Mouse (Mus musculus) ES-E14 (cell line): ENCODE data around the gene Mvp. TPM values are rescaled to one million over a fixed set of nuclear protein-coding genes. Genes with fewer than 3 reads are reported as not detected.

Experiments
- DNase-seq: peaks from one replicate; pipeline ENCODE4 v3.0.0-alpha.2; 2013; ENCODE audit warnings: low read depth, low spot score
- H3K27ac ChIP-seq: 2 replicates; pipeline ENCODE4 v1.5.1; 2012; ENCODE audit warnings: low read depth, mild to moderate bottlenecking, low read length, moderate library complexity, mixed read lengths; ENCODE audit not compliant: poor library complexity, insufficient read depth, severe bottlenecking
- H3K36me3 ChIP-seq: 2 replicates; pipeline ENCODE4 v1.6.1; 2012; ENCODE audit warnings: mild to moderate bottlenecking, low read length, moderate library complexity, mixed read lengths; ENCODE audit not compliant: control insufficient read depth, poor library complexity, insufficient read depth, severe bottlenecking
- H3K4me1 ChIP-seq, 2 experiments: fragments of 150-350 bp in 1 of 2; sonication (generic) in 1 of 2; 2 replicates each; pipeline ENCODE4 v1.6.1; 2012; ENCODE audit warnings: low read length in 2 of 2, mild to moderate bottlenecking in 1 of 2, mixed read lengths in 1 of 2; ENCODE audit not compliant: control insufficient read depth in 2 of 2, insufficient read depth in 2 of 2, poor library complexity in 1 of 2
- H3K4me3 ChIP-seq, 2 experiments: fragments of 150-350 bp in 1 of 2; sonication (generic) in 1 of 2; 2 replicates each; pipeline ENCODE4 v1.5.1; 2012; ENCODE audit warnings: low read length in 2 of 2, low read depth in 1 of 2, mild to moderate bottlenecking in 1 of 2, mixed read lengths in 1 of 2; ENCODE audit not compliant: insufficient read depth in 1 of 2, poor library complexity in 1 of 2, severe bottlenecking in 1 of 2
- H3K9ac ChIP-seq: 2 replicates; pipeline ENCODE4 v1.6.1; 2012; ENCODE audit warnings: low read depth, mild to moderate bottlenecking, low read length, mixed read lengths; ENCODE audit not compliant: poor library complexity, insufficient read depth, severe bottlenecking
- H3K9me3 ChIP-seq: fragments of 150-350 bp; sonication (generic); 2 replicates; pipeline ENCODE4 v1.6.1; 2012; ENCODE audit warnings: low read depth, mild to moderate bottlenecking, low read length; ENCODE audit not compliant: control insufficient read depth, insufficient read depth
- CHD2 ChIP-seq: IDR thresholded peaks from 2 replicates; pipeline ENCODE4 v1.6.1; 2014; ENCODE audit warnings: mild to moderate bottlenecking, low read depth, low read length, inconsistent platforms
- HCFC1 ChIP-seq: IDR thresholded peaks from 2 replicates; pipeline ENCODE4 v1.6.1; 2012; ENCODE audit warnings: low read length, inconsistent platforms, borderline replicate concordance; ENCODE audit not compliant: insufficient read depth
- MAFK ChIP-seq: IDR thresholded peaks from 2 replicates; pipeline ENCODE4 v1.6.1; 2014; ENCODE audit warnings: mild to moderate bottlenecking, low read depth, low read length, inconsistent platforms; ENCODE audit not compliant: insufficient read depth
- ZC3H11A ChIP-seq: IDR thresholded peaks from 2 replicates; pipeline ENCODE4 v1.6.1; 2012; ENCODE audit warnings: low read depth, mild to moderate bottlenecking, inconsistent platforms, low read length, borderline replicate concordance
- ZNF384 ChIP-seq: IDR thresholded peaks from 2 replicates; pipeline ENCODE4 v1.6.1; 2012; ENCODE audit warnings: low read depth, low read length, inconsistent platforms
- in situ Hi-C, 2 experiments: fragments of 600-800 bp; cut with MboI; formaldehyde crosslinking; loops; one replicate each; pipeline ENCODE4 v1.15.1; 2025; ENCODE audit warnings: low sequenced_read_pairs in 2 of 2, inconsistent platforms in 1 of 2; ENCODE audit not compliant: unreplicated experiment in 2 of 2
- total RNA-seq: library from RNA; depleted of rRNA; stranded (reverse); fragments of 300-350 nt; gene quantifications from 2 replicates; pipeline ENCODE4 v1.2.3, GENCODE M21; 2012

The Mvp gene
- total RNA-seq, 1 experiment = 56.0 TPM

DNA sequence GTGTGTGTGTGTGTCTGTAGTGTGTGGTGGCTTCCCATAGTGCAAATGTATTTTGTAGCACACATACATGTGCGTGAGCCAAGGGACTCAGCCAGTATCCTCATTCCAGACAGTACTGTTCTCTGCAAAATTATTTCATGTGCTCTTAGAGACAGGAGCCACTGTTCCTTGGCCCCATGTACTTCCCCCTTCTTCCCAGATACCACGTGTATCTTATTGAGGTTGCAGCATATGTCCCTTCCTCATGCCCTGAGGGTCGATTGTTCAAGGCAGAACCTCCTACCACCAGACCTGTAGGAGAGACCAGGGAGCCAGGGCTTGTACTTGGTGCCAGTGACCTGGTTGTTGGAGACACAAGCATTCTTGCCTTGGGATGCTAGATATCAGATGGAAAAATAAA is 59.3 kb downstream of the Mvp start:
- Histone ChIP-seq H3K4me3 (no peak overlapping the region), H3K4me1 (peaks cover 0 to 6% of the 10 kb centered on the region in 2 experiments; a peak in 1 of 4 replicates), H3K36me3 (no peaks in the 10 kb centered on the region), H3K9me3 (no peaks in the 10 kb centered on the region), H3K27ac (no peak overlapping the region), H3K9ac (no peak overlapping the region)
- in situ Hi-C loops = no loop called here
- no peak for DNase-seq
- TF ChIP-seq HCFC1 = no peak
- no peak for TF ChIP-seq ZC3H11A
- TF ChIP-seq ZNF384 = no peak
- no peak for TF ChIP-seq MAFK
- TF ChIP-seq CHD2 = no peak

GRCm38 (mm10) chr7:126952646-126953045 is 61.8 kb downstream of the Mvp start:
- in situ Hi-C loops = no loop called here
- Histone ChIP-seq H3K9ac (no peak overlapping the region), H3K9me3 (no peaks in the 10 kb centered on the region), H3K36me3 (no peaks in the 10 kb centered on the region), H3K4me3 (no peak overlapping the region), H3K4me1 (peaks cover 0 to 9% of the 10 kb centered on the region in 2 experiments; a peak in 1 of 4 replicates), H3K27ac (no peak overlapping the region)
- DNase-seq = no peak
- TF ChIP-seq MAFK (no peak), ZNF384 (no peak), ZC3H11A (no peak), CHD2 (no peak), HCFC1 (no peak)

GRCm38 (mm10) chr7:126951741-126952140 is 62.7 kb downstream of the Mvp start:
- Histone ChIP-seq H3K9ac (no peak overlapping the region), H3K4me1 (peaks cover 0 to 9% of the 10 kb centered on the region in 2 experiments; a peak in 1 of 4 replicates), H3K36me3 (no peaks in the 10 kb centered on the region), H3K4me3 (no peak overlapping the region), H3K9me3 (no peaks in the 10 kb centered on the region), H3K27ac (no peak overlapping the region)
- no peak for DNase-seq
- in situ Hi-C loops = no loop called here
- TF ChIP-seq CHD2 (no peak), MAFK (no peak), ZC3H11A (no peak), HCFC1 (no peak), ZNF384 (no peak)

DNA sequence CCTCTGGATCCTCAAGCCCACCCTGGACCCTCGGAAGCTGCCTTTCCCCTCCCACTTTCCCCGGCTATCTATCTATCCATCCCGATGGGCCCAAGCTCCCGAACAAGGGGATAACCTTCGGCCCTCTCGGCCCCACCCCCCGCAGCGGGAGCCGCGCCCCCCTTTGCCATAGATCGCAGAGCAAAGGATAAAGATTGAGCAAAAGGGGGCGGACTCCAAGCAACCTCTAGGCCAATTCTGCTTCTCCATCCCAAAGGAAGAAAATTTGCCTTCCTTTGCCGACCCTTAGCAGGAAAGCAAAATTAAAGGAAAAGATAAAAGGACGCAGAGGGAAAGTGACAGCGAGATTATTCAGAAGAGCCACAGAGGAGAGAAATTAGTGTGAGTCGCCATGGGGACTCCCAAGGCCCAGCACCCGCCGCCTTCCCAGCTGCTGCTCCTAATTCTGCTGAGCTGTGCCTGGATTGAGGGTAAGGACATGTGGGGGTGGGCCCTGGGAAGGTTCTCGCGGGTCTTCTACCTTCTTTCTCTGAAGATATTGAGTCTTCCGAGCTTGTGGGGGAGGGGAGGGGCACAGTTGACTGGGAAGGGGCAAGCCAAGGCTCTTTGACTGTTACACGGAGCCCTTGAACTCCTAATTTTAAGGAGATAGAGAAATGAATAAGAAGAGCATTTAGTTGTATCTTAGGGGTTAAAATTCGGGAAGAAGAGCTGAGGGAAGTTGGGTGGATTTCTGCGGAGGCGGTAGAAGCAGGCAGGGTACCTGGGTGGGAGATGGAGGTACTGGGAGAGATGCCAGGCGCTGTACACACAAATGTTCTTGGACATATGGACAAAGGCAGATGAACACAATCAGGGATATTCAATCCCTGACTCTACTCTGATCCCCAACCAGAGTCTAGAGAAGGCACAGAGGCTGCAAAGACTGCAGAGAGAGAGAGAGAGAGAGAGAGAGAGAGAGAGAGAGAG is 63.5 kb downstream of the Mvp start:
- Histone ChIP-seq H3K9ac (no peak overlapping the region), H3K4me3 (peak overlapping the region; percentile 21 to 76), H3K27ac (no peak overlapping the region), H3K36me3 (no peaks in the 10 kb centered on the region), H3K4me1 (peaks cover 0 to 9% of the 10 kb centered on the region in 2 experiments; a peak in 1 of 4 replicates), H3K9me3 (no peaks in the 10 kb centered on the region)
- no peak for DNase-seq
- TF ChIP-seq CHD2 = no peak
- no peak for TF ChIP-seq HCFC1
- TF ChIP-seq ZC3H11A = no peak
- TF ChIP-seq MAFK = no peak
- no peak for TF ChIP-seq ZNF384
- in situ Hi-C loops = no loop called here
